In the genomic region with DNA sequence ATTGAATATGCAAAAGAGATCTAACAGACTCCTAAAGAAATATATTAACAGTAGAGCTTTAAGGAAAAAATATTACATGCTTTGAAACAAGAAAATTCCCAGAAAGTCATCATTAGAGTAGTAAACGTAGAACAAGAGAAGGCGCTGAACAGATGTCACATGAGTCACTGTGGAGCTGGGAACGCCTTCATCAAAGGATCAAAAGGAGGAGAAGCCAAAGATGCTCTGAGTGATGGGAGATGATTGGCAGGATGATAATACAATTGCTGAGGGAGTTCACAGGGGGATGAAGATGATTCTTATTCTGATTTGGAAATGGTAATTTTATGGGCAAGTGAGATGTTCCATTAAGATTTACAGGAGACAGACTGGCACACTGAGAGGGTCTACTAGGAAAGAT, we compare ENCODE assay signal across 28 mouse cellular contexts.
"Had no signal": no experiment of that assay in that cellular context is flagged by ENCODE, and none has a peak within 500 bp of the region (broad histone marks: within the 10 kb centered on the region; RNA-seq: fewer than 3 reads in every experiment).

No protein-coding gene starts in this region.

- H3K27me3 ChIP-seq: heart, embryonic 12.5 days; hindbrain, embryonic 12.5 days; intestine, embryonic 15.5 days; limb, embryonic 12.5 days; liver, embryonic 13.5 days; liver, embryonic 15.5 days had no signal

- ATAC-seq: hindbrain, embryonic 16.5 days; inflammation-experienced regulatory T-cells, adult 6 months; intestine, embryonic 15.5 days; intestine, postnatal 0 days; liver, postnatal 0 days had no signal

- H3K4me1 ChIP-seq: heart, embryonic 10.5 days; heart, embryonic 12.5 days; hindbrain, embryonic 10.5 days; hindbrain, embryonic 12.5 days; intestine, embryonic 15.5 days; limb, embryonic 10.5 days; limb, embryonic 12.5 days; liver, embryonic 13.5 days; liver, embryonic 15.5 days had no signal

- H3K4me3 ChIP-seq: heart, embryonic 10.5 days; heart, embryonic 12.5 days; hindbrain, embryonic 10.5 days; hindbrain, embryonic 12.5 days; intestine, embryonic 15.5 days; layer of hippocampus, adult 2 months; left cerebral cortex, adult 2 months; limb, embryonic 10.5 days; limb, embryonic 12.5 days; liver, embryonic 13.5 days; liver, embryonic 15.5 days had no signal

- H3K9ac ChIP-seq: heart, embryonic 12.5 days; hindbrain, embryonic 12.5 days; hindbrain, embryonic 14.5 days; intestine, embryonic 15.5 days; limb, embryonic 12.5 days; liver, embryonic 13.5 days; liver, embryonic 15.5 days; liver, postnatal 0 days had no signal

- DNase-seq: gastrocnemius, postnatal 10 days; gastrocnemius, postnatal 25 days; heart, adult 18-20 months; heart, postnatal 10 days; heart, postnatal 4 days; kidney, adult 18-20 months; kidney, adult 8-10 months; kidney, postnatal 10 days; kidney, postnatal 25 days; kidney, postnatal 4 days; liver; liver, embryonic 13.5 days; liver, postnatal 0 days had no signal

- H3K36me3 ChIP-seq: heart, embryonic 10.5 days; heart, embryonic 12.5 days; hindbrain, embryonic 10.5 days; hindbrain, embryonic 12.5 days; intestine, embryonic 15.5 days; limb, embryonic 10.5 days; limb, embryonic 12.5 days; liver, embryonic 13.5 days; liver, embryonic 15.5 days had no signal

- H3K4me2 ChIP-seq: heart, embryonic 12.5 days; hindbrain, embryonic 12.5 days; hindbrain, embryonic 14.5 days; intestine, embryonic 15.5 days; limb, embryonic 12.5 days; liver, embryonic 11.5 days; liver, embryonic 13.5 days; liver, embryonic 15.5 days had no signal

- H3K9me3 ChIP-seq: heart, embryonic 10.5 days; heart, embryonic 12.5 days; hindbrain, embryonic 10.5 days; hindbrain, embryonic 12.5 days; intestine, embryonic 15.5 days; limb, embryonic 10.5 days; limb, embryonic 12.5 days; liver, embryonic 13.5 days; liver, embryonic 15.5 days had no signal

- H3K27ac ChIP-seq: heart, embryonic 10.5 days; hindbrain, embryonic 10.5 days; hindbrain, embryonic 12.5 days; hindbrain, embryonic 14.5 days; intestine, embryonic 15.5 days; layer of hippocampus, adult 2 months; left cerebral cortex, adult 2 months; limb, embryonic 10.5 days; limb, embryonic 12.5 days; liver, embryonic 13.5 days; liver, embryonic 15.5 days had no signal
